Mouse (Mus musculus) hindbrain, embryonic 15.5 days (tissue): ENCODE measurements around the gene Sar1b. TPM values are rescaled to one million over a fixed set of nuclear protein-coding genes. Genes with fewer than 3 reads are reported as not detected.
A peak's percentile ranks its signal among the peaks of the same experiment; 100 is the strongest.
"Not testable (repeated sequence)": the region's sequence is repeated elsewhere in the genome, so short reads cannot be mapped to it uniquely, and the experiment has no call there.

Experiments
- ATAC-seq: fragments of 200-750 bp; cut with Nextera tagmentation; 2 replicates; pipeline ENCODE4 v1.8.0; 2017; ENCODE audit warnings: low read depth, moderate number of reproducible peaks, moderate TSS enrichment; ENCODE audit not compliant: low FRiP score
- H3K27ac ChIP-seq: fragments of 300-500 bp; sonication (generic); replicated peaks from 2 replicates; pipeline ENCODE4 v1.5.1; 2015; ENCODE audit warnings: mild to moderate bottlenecking, inconsistent platforms
- H3K27me3 ChIP-seq: fragments of 300-500 bp; sonication (generic); 2 replicates; pipeline ENCODE4 v1.6.1; 2015; ENCODE audit warnings: control low read depth, inconsistent platforms
- H3K36me3 ChIP-seq: fragments of 300-500 bp; sonication (generic); 2 replicates; pipeline ENCODE4 v1.6.1; 2015; ENCODE audit warnings: control low read depth, inconsistent platforms
- H3K4me1 ChIP-seq: fragments of 300-500 bp; sonication (generic); replicated peaks from 2 replicates; pipeline ENCODE4 v1.6.1; 2015; ENCODE audit warnings: control low read depth, inconsistent platforms
- H3K4me2 ChIP-seq: fragments of 300-500 bp; sonication (generic); 2 replicates; pipeline ENCODE4 v1.6.1; 2015; ENCODE audit warnings: moderate library complexity, mild to moderate bottlenecking, inconsistent platforms
- H3K4me3 ChIP-seq: fragments of 300-500 bp; sonication (generic); 2 replicates; pipeline ENCODE4 v1.5.1; 2015; ENCODE audit warnings: mild to moderate bottlenecking, inconsistent platforms
- H3K9ac ChIP-seq: fragments of 300-500 bp; sonication (generic); 2 replicates; pipeline ENCODE4 v1.6.1; 2015; ENCODE audit warnings: inconsistent platforms
- H3K9me3 ChIP-seq: fragments of 300-500 bp; sonication (generic); 2 replicates; pipeline ENCODE4 v1.6.1; 2016; ENCODE audit warnings: control low read depth, inconsistent platforms
- WGBS: fragments of 180-500 bp; shearing (Covaris S2); methylation state at CpG from one replicate; pipeline ENCODE4 v1.1.7; 2015; 5-methylcytosine and 5-hydroxymethylcytosine counted together
- polyA plus RNA-seq: library from polyadenylated mRNA; unstranded; fragments of >200 nt; fragmentation: Nextera tagmentation; extraction: Ambion mirVana; gene quantifications from 2 replicates; pipeline ENCODE4 v1.2.1, GENCODE M21; 2015

Sar1b gene
- polyA plus RNA-seq, 1 experiment from 2014 or later: 196 TPM

- H3K36me3 ChIP-seq: no peaks in the 10 kb centered on the region
- no peak overlapping the region for H3K4me3 ChIP-seq
- H3K9me3 ChIP-seq: no peaks in the 10 kb centered on the region
- no peak for ATAC-seq
- 95% methylated on average over 5 of the region's 5 CpGs for WGBS
- 0 out of 2 replicates have a peak overlapping the region, but pooled peaks have one; percentile 88 for H3K4me2 ChIP-seq
- peaks cover 29% of the 10 kb centered on the region for H3K4me1 ChIP-seq
- H3K27ac ChIP-seq: no peak overlapping the region
- H3K27me3 ChIP-seq: 0 out of 2 replicates have a peak, but pooled peaks cover 12% of the 10 kb centered on the region
- no peak overlapping the region for H3K9ac ChIP-seq
Observed at GRCm38 (mm10) chr11:51757625-51758024, 5.9 kb upstream of the Sar1b start.

GRCm38 (mm10) chr11:51758207-51758606, 5.3 kb upstream of the Sar1b start:
- H3K9me3 ChIP-seq, H3K36me3 ChIP-seq, ATAC-seq, H3K4me3 ChIP-seq, H3K27ac ChIP-seq, H3K4me2 ChIP-seq, H3K9ac ChIP-seq: not testable (repeated sequence)
- H3K27me3 ChIP-seq: 0 out of 2 replicates have a peak, but pooled peaks cover 12% of the 10 kb centered on the region
- H3K4me1 ChIP-seq: peaks cover 35% of the 10 kb centered on the region
- WGBS: 87% methylated on average over 5 of the region's 5 CpGs

- 0 out of 2 replicates have a peak, but pooled peaks cover 12% of the 10 kb centered on the region for H3K27me3 ChIP-seq
- H3K4me2 ChIP-seq: no peak overlapping the region
- no peaks in the 10 kb centered on the region for H3K36me3 ChIP-seq
- H3K4me3 ChIP-seq: no peak overlapping the region
- no peak overlapping the region for H3K9ac ChIP-seq
- no peak overlapping the region for H3K27ac ChIP-seq
- WGBS: 88% methylated on average over 2 of the region's 2 CpGs
- H3K9me3 ChIP-seq: no peaks in the 10 kb centered on the region
- no peak for ATAC-seq
- peaks cover 30% of the 10 kb centered on the region for H3K4me1 ChIP-seq
Observed at GRCm38 (mm10) chr11:51759251-51759650, 4.2 kb upstream of the Sar1b start.

GRCm38 (mm10) chr11:51759941-51760657, 3.4 kb upstream of the Sar1b start:
- ATAC-seq: no peak
- H3K9me3 ChIP-seq: no peaks in the 10 kb centered on the region
- WGBS: 85% methylated on average over 6 of the region's 6 CpGs
- no peak overlapping the region for H3K9ac ChIP-seq
- H3K27ac ChIP-seq: no peak overlapping the region
- H3K4me2 ChIP-seq: no peak overlapping the region
- H3K36me3 ChIP-seq: no peaks in the 10 kb centered on the region
- H3K4me3 ChIP-seq: no peak overlapping the region
- 0 out of 2 replicates have a peak, but pooled peaks cover 12% of the 10 kb centered on the region for H3K27me3 ChIP-seq
- peaks cover 30% of the 10 kb centered on the region for H3K4me1 ChIP-seq

- H3K4me3 ChIP-seq: no peak overlapping the region
- 80% methylated on average over 5 of the region's 5 CpGs for WGBS
- H3K27me3 ChIP-seq: 0 out of 2 replicates have a peak, but pooled peaks cover 12% of the 10 kb centered on the region
- H3K36me3 ChIP-seq: no peaks in the 10 kb centered on the region
- H3K27ac ChIP-seq: no peak overlapping the region
- no peak overlapping the region for H3K4me2 ChIP-seq
- no peak overlapping the region for H3K9ac ChIP-seq
- H3K4me1 ChIP-seq: peaks cover 33% of the 10 kb centered on the region
- H3K9me3 ChIP-seq: no peaks in the 10 kb centered on the region
- ATAC-seq: no peak
Observed at GRCm38 (mm10) chr11:51761241-51761640, 2.2 kb upstream of the Sar1b start.

- WGBS: 6% methylated on average over 13 of the region's 13 CpGs
- 0 out of 2 replicates have a peak, but pooled peaks cover 12% of the 10 kb centered on the region for H3K27me3 ChIP-seq
- peak overlapping the region; percentile 95 for H3K4me2 ChIP-seq
- H3K4me3 ChIP-seq: peak overlapping the region; percentile 97
- ATAC-seq: peak; percentile 52
- peaks cover 27% of the 10 kb centered on the region for H3K4me1 ChIP-seq
- no peaks in the 10 kb centered on the region for H3K36me3 ChIP-seq
- H3K9me3 ChIP-seq: no peaks in the 10 kb centered on the region
- no peak overlapping the region for H3K27ac ChIP-seq
- H3K9ac ChIP-seq: peak overlapping the region; percentile 91
Observed at GRCm38 (mm10) chr11:51763955-51764354, 468 bp downstream of the Sar1b start.

- 0 out of 2 replicates have a peak, but pooled peaks cover 9% of the 10 kb centered on the region for H3K27me3 ChIP-seq
- WGBS: 90% methylated on average over 4 of the region's 4 CpGs
- no peaks in the 10 kb centered on the region for H3K36me3 ChIP-seq
- peaks cover 27% of the 10 kb centered on the region for H3K4me1 ChIP-seq
- ATAC-seq: no peak
- no peak overlapping the region for H3K27ac ChIP-seq
- H3K9ac ChIP-seq: no peak overlapping the region
- peak overlapping the region; percentile 97 for H3K4me3 ChIP-seq
- peak overlapping the region; percentile 95 for H3K4me2 ChIP-seq
- H3K9me3 ChIP-seq: no peaks in the 10 kb centered on the region
Observed at GRCm38 (mm10) chr11:51764816-51765215, 1.3 kb downstream of the Sar1b start.

- 85% methylated on average over 8 of the region's 8 CpGs for WGBS
- Histone ChIP-seq H3K4me2 (no peak overlapping the region), H3K9me3 (no peaks in the 10 kb centered on the region), H3K4me3 (no peak overlapping the region), H3K36me3 (no peaks in the 10 kb centered on the region), H3K9ac (no peak overlapping the region), H3K4me1 (peaks cover 26% of the 10 kb centered on the region), H3K27me3 (no peaks in the 10 kb centered on the region), H3K27ac (no peak overlapping the region)
- ATAC-seq: no peak
Observed at GRCm38 (mm10) chr11:51767579-51768220, 4.2 kb downstream of the Sar1b start.

- Histone ChIP-seq H3K27me3 (no peaks in the 10 kb centered on the region), H3K9ac (no peak overlapping the region), H3K9me3 (no peaks in the 10 kb centered on the region), H3K4me3 (no peak overlapping the region), H3K4me2 (no peak overlapping the region), H3K36me3 (no peaks in the 10 kb centered on the region), H3K27ac (no peak overlapping the region), H3K4me1 (peaks cover 21% of the 10 kb centered on the region)
- ATAC-seq: no peak
- 76% methylated on average over 5 of the region's 5 CpGs for WGBS
Observed at GRCm38 (mm10) chr11:51768296-51768695, 4.8 kb downstream of the Sar1b start.

- H3K9ac ChIP-seq: no peak overlapping the region
- no peaks in the 10 kb centered on the region for H3K9me3 ChIP-seq
- H3K36me3 ChIP-seq: peaks cover 10% of the 10 kb centered on the region
- H3K4me3 ChIP-seq: no peak overlapping the region
- no peaks in the 10 kb centered on the region for H3K27me3 ChIP-seq
- no peaks in the 10 kb centered on the region for H3K4me1 ChIP-seq
- no peak overlapping the region for H3K4me2 ChIP-seq
- WGBS: 84% methylated on average over 3 of the region's 3 CpGs
- H3K27ac ChIP-seq: no peak overlapping the region
- ATAC-seq: no peak
Observed at GRCm38 (mm10) chr11:51775507-51775906, 12.0 kb downstream of the Sar1b start.

- H3K27me3 ChIP-seq: no peaks in the 10 kb centered on the region
- H3K36me3 ChIP-seq: peaks cover 30% of the 10 kb centered on the region
- no peak overlapping the region for H3K4me3 ChIP-seq
- H3K4me1 ChIP-seq: no peaks in the 10 kb centered on the region
- H3K9me3 ChIP-seq: no peaks in the 10 kb centered on the region
- no peak for ATAC-seq
- no peak overlapping the region for H3K4me2 ChIP-seq
- H3K9ac ChIP-seq: no peak overlapping the region
- WGBS: 95% methylated on average over 5 of the region's 5 CpGs
- H3K27ac ChIP-seq: no peak overlapping the region
Observed at GRCm38 (mm10) chr11:51777478-51777877, 14.0 kb downstream of the Sar1b start.

- peaks cover 52% of the 10 kb centered on the region for H3K36me3 ChIP-seq
Observed at GRCm38 (mm10) chr11:51780773-51781267, 17.3 kb downstream of the Sar1b start.

More at GRCm38 (mm10) chr11:51780773-51781267, 17.3 kb downstream of the Sar1b start:
- Histone ChIP-seq H3K9ac (no peak overlapping the region), H3K4me1 (no peaks in the 10 kb centered on the region), H3K9me3 (no peaks in the 10 kb centered on the region), H3K27ac (no peak overlapping the region), H3K27me3 (no peaks in the 10 kb centered on the region), H3K4me2 (no peak overlapping the region), H3K4me3 (no peak overlapping the region)
- WGBS: 90% methylated on average over 9 of the region's 9 CpGs
- ATAC-seq: no peak
